Mouse (Mus musculus) kidney, postnatal 0 days (tissue): ENCODE data around the gene Lrmda. TPM values are rescaled to one million over a fixed set of nuclear protein-coding genes. Genes with fewer than 3 reads are reported as not detected.

Source experiments
- ATAC-seq: fragments of 200-750 bp; cut with Nextera tagmentation; replicated peaks from 2 replicates; pipeline ENCODE4 v1.8.0; 2017; ENCODE audit warnings: low read depth, moderate number of reproducible peaks, moderate TSS enrichment, moderate library complexity; ENCODE audit not compliant: low FRiP score
- DNase-seq: peaks from one replicate; pipeline ENCODE4 v3.0.0-alpha.2; 2016; ENCODE audit warnings: low spot score
- H3K27ac ChIP-seq: fragments of 300-500 bp; sonication (generic); 2 replicates; pipeline ENCODE4 v1.5.1; 2014; ENCODE audit warnings: mild to moderate bottlenecking
- H3K27me3 ChIP-seq: fragments of 300-500 bp; sonication (generic); 2 replicates; pipeline ENCODE4 v1.6.1; 2014; ENCODE audit warnings: low read length, mixed read lengths; ENCODE audit not compliant: insufficient read depth
- H3K36me3 ChIP-seq: fragments of 300-500 bp; sonication (generic); 2 replicates; pipeline ENCODE4 v1.6.1; 2014; ENCODE audit warnings: low read length, mixed read lengths; ENCODE audit not compliant: insufficient read depth
- H3K4me1 ChIP-seq: fragments of 300-500 bp; sonication (generic); replicated peaks from 2 replicates; pipeline ENCODE4 v1.6.1; 2014; ENCODE audit warnings: antibody characterized with exemption, low read length, mixed read lengths; ENCODE audit not compliant: insufficient read depth
- H3K4me2 ChIP-seq: fragments of 300-500 bp; sonication (generic); 2 replicates; pipeline ENCODE4 v1.6.1; 2014; ENCODE audit warnings: mild to moderate bottlenecking, low read length, moderate library complexity, mixed read lengths
- H3K4me3 ChIP-seq: fragments of 300-500 bp; sonication (generic); replicated peaks from 2 replicates; pipeline ENCODE4 v1.5.1; 2014; ENCODE audit warnings: low read depth, low read length
- H3K9ac ChIP-seq: fragments of 300-500 bp; sonication (generic); 2 replicates; pipeline ENCODE4 v1.6.1; 2014; ENCODE audit warnings: low read depth, low read length
- H3K9me3 ChIP-seq: fragments of 300-500 bp; sonication (generic); replicated peaks from 2 replicates; pipeline ENCODE4 v1.6.1; 2016; ENCODE audit warnings: low read length, inconsistent platforms, mixed read lengths
- CTCF ChIP-seq: IDR thresholded peaks from 2 replicates; pipeline ENCODE4 v1.5.1; 2016; ENCODE audit warnings: antibody characterized with exemption, low read depth, mild to moderate bottlenecking, moderate library complexity
- WGBS: fragments of 180-500 bp; shearing (Covaris S2); extraction: QIAGEN DNeasy Blood & Tissue Kit; methylation state at CpG from one replicate; pipeline ENCODE4 v1.1.7; 2014; 5-methylcytosine and 5-hydroxymethylcytosine counted together
- polyA plus RNA-seq: library from polyadenylated mRNA; unstranded; fragments of >200 nt; fragmentation: Nextera tagmentation; extraction: Ambion mirVana; gene quantifications from 2 replicates; pipeline ENCODE4 v1.2.1, GENCODE M21; 2015

Gene Lrmda
- polyA plus RNA-seq, 1 experiment from 2014 or later: 0.83 TPM

GRCm38 (mm10) chr14:22441859-22442447 lies 422.4 kb downstream of the Lrmda start:
- Histone ChIP-seq H3K9ac (no peak overlapping the region), H3K4me2 (no peak overlapping the region), H3K4me1 (peaks cover 6% of the 10 kb centered on the region; the same call in 1 of the 2 replicates), H3K27ac (no peak overlapping the region), H3K9me3 (no peaks in the 10 kb centered on the region), H3K36me3 (no peaks in the 10 kb centered on the region), H3K27me3 (no peaks in the 10 kb centered on the region), H3K4me3 (no peak overlapping the region)
- no peak for ATAC-seq
- TF ChIP-seq CTCF: no peak
- WGBS: 62% methylated on average over 5 of the region's 5 CpGs
- no peak for DNase-seq

DNA sequence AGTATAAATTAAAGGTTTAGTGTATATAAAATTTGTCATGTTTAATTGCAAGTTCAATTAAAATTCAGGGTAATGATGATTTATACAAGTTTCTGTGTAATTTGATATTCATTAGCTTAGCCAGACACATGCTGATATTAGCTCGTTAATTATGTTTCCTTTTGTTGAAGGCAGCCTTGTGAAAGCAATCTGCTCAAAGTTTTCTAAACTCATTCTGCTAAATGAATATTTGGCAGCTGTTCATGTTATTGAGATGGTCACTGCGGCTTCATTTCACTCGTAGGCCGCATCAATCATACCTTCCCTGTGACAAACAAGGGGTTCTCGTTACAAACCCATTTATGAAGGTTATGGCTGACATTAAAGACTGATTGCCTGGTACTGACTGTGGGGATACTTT lies 423.2 kb downstream of the Lrmda start:
- no peak overlapping the region for H3K4me3 ChIP-seq
- no peak overlapping the region for H3K9ac ChIP-seq
- peaks cover 6% of the 10 kb centered on the region; the same call in 1 of the 2 replicates for H3K4me1 ChIP-seq
- WGBS: 78% methylated on average over 5 of the region's 5 CpGs
- no peak for TF ChIP-seq CTCF
- H3K9me3 ChIP-seq: no peaks in the 10 kb centered on the region
- H3K27ac ChIP-seq: no peak overlapping the region
- no peak for DNase-seq
- no peak for ATAC-seq
- H3K27me3 ChIP-seq: no peaks in the 10 kb centered on the region
- no peaks in the 10 kb centered on the region for H3K36me3 ChIP-seq
- H3K4me2 ChIP-seq: no peak overlapping the region

DNA sequence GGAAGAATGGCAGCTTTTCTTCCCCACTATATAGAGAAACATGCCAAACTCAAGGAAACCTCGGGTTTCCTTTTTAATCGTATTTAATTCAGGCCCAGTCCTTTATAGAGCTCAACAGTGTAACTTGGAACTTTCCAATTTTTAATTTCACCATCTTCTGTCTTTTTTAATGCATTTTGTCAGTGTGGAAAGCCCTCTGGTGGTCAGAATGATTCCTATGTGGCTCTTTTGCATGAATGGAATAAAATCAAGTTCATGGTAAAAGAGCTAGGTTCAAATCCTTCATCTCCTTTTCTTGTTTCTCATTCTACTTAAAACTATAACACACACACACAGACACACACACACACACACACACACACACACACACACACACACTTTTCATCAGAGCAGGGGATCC lies 425.0 kb downstream of the Lrmda start:
- Histone ChIP-seq H3K9ac (no peak overlapping the region), H3K27me3 (no peaks in the 10 kb centered on the region), H3K4me2 (no peak overlapping the region), H3K4me3 (no peak overlapping the region), H3K27ac (no peak overlapping the region), H3K9me3 (no peaks in the 10 kb centered on the region), H3K4me1 (peaks cover 6% of the 10 kb centered on the region; the same call in 1 of the 2 replicates), H3K36me3 (no peaks in the 10 kb centered on the region)
- peak; percentile 63 for TF ChIP-seq CTCF
- peak; percentile 43 for DNase-seq
- WGBS: 82% methylated on average over 2 of the region's 2 CpGs
- ATAC-seq: no peak

- no peak for TF ChIP-seq CTCF
- H3K4me2 ChIP-seq: no peak overlapping the region
- H3K27me3 ChIP-seq: no peaks in the 10 kb centered on the region
- DNase-seq (peak; percentile 48), ATAC-seq (no peak)
- no peak overlapping the region for H3K9ac ChIP-seq
- H3K9me3 ChIP-seq: no peaks in the 10 kb centered on the region
- no peaks in the 10 kb centered on the region for H3K36me3 ChIP-seq
- no peak overlapping the region for H3K27ac ChIP-seq
- H3K4me1 ChIP-seq: peaks cover 6% of the 10 kb centered on the region; the same call in 1 of the 2 replicates
- no peak overlapping the region for H3K4me3 ChIP-seq
- 62% methylated on average over 5 of the region's 5 CpGs for WGBS
These were observed 425.8 kb downstream of the Lrmda start for GRCm38 (mm10) chr14:22445161-22445821.

- no peaks in the 10 kb centered on the region for H3K36me3 ChIP-seq
- H3K4me3 ChIP-seq: no peak overlapping the region
- 92% methylated on average over 2 of the region's 2 CpGs for WGBS
These were observed 426.5 kb downstream of the Lrmda start for GRCm38 (mm10) chr14:22445841-22446570.

DNA sequence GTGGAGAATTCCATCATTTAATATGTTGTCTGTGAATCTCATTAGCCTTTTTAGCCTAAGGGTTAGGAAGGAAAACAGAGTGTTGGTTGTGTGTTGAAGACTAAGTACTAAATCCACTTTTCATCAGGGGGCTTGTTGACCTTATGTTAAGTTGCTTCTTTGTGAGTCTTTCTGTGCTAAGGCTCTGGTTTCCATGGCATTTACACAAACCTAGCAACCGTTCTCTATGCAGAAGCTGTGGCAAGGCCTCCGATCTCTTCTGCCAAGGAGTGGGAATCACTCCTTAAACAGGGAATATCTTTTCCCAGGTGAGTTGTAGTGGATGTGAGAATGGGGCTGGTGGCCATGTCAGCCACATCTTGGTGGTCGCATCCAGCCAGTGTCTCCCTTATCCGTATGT lies 432.1 kb downstream of the Lrmda start:
- no peak overlapping the region for H3K4me2 ChIP-seq
- WGBS: 94% methylated on average over 4 of the region's 4 CpGs
- ATAC-seq (no peak), DNase-seq (no peak)
- H3K36me3 ChIP-seq: no peaks in the 10 kb centered on the region
- no peak overlapping the region for H3K9ac ChIP-seq
- no peak overlapping the region for H3K27ac ChIP-seq
- no peaks in the 10 kb centered on the region for H3K27me3 ChIP-seq
- H3K4me3 ChIP-seq: no peak overlapping the region
- no peaks in the 10 kb centered on the region for H3K4me1 ChIP-seq
- no peaks in the 10 kb centered on the region for H3K9me3 ChIP-seq
- TF ChIP-seq CTCF: no peak

More at GRCm38 (mm10) chr14:22445841-22446570, 426.5 kb downstream of the Lrmda start:
- no peak for TF ChIP-seq CTCF
- H3K9ac ChIP-seq: no peak overlapping the region
- no peak overlapping the region for H3K4me2 ChIP-seq
- peaks cover 3% of the 10 kb centered on the region; the same call in 1 of the 2 replicates for H3K4me1 ChIP-seq
- no peaks in the 10 kb centered on the region for H3K9me3 ChIP-seq
- no peaks in the 10 kb centered on the region for H3K27me3 ChIP-seq
- DNase-seq (no peak), ATAC-seq (no peak)
- no peak overlapping the region for H3K27ac ChIP-seq
